Mouse (Mus musculus) ES-Bruce4 (cell line): ENCODE data around the gene Crygc. TPM values are rescaled to one million over a fixed set of nuclear protein-coding genes. Genes with fewer than 3 reads are reported as not detected.

Experiments
- H3K27ac ChIP-seq: 2 replicates; pipeline ENCODE4 v1.5.1; 2012; ENCODE audit warnings: low read length, inconsistent platforms; ENCODE audit not compliant: insufficient read depth
- H3K27me3 ChIP-seq: 2 replicates; pipeline ENCODE4 v1.6.1; 2012; ENCODE audit warnings: mild to moderate bottlenecking, low read length, inconsistent platforms; ENCODE audit not compliant: control insufficient read depth, poor library complexity, insufficient read depth, severe bottlenecking
- H3K36me3 ChIP-seq: 2 replicates; pipeline ENCODE4 v1.6.1; 2012; ENCODE audit warnings: inconsistent platforms, mild to moderate bottlenecking, low read length, moderate library complexity; ENCODE audit not compliant: control insufficient read depth, poor library complexity, insufficient read depth, severe bottlenecking
- H3K4me1 ChIP-seq: one replicate; pipeline ENCODE4 v1.8.1; 2011; ENCODE audit warnings: low read length; ENCODE audit not compliant: control insufficient read depth, insufficient read depth
- H3K4me3 ChIP-seq: 2 replicates; pipeline ENCODE4 v1.5.1; 2011; ENCODE audit warnings: low read depth, mild to moderate bottlenecking, low read length
- H3K9ac ChIP-seq: 2 replicates; pipeline ENCODE4 v1.6.1; 2012; ENCODE audit warnings: low read depth, mild to moderate bottlenecking, inconsistent platforms; ENCODE audit not compliant: poor library complexity, severe bottlenecking
- H3K9me3 ChIP-seq: replicated peaks from 2 replicates; pipeline ENCODE4 v1.6.1; 2012; ENCODE audit warnings: mild to moderate bottlenecking, low read length, inconsistent platforms; ENCODE audit not compliant: control insufficient read depth, poor library complexity, insufficient read depth, severe bottlenecking
- CTCF ChIP-seq: IDR thresholded peaks from one replicate; pipeline ENCODE4 v1.8.1; 2011; ENCODE audit warnings: low read depth, low read length
- EP300 ChIP-seq: IDR thresholded peaks from 2 replicates; pipeline ENCODE4 v1.6.1; 2011; ENCODE audit warnings: low read depth, low read length; ENCODE audit not compliant: insufficient read depth
- POLR2A ChIP-seq: IDR thresholded peaks from one replicate; pipeline ENCODE4 v1.8.1; 2011; ENCODE audit warnings: low read length; ENCODE audit not compliant: insufficient read depth
- polyA plus RNA-seq: library from polyadenylated mRNA; stranded (reverse); fragments of >200 nt; gene quantifications from 2 replicates; pipeline ENCODE4 v1.2.4, GENCODE M21; 2011; ENCODE audit warnings: low read depth; ENCODE audit not compliant: missing spikeins, insufficient read depth, insufficient read length

Crygc gene
- polyA plus RNA-seq, 1 experiment = not detected

DNA sequence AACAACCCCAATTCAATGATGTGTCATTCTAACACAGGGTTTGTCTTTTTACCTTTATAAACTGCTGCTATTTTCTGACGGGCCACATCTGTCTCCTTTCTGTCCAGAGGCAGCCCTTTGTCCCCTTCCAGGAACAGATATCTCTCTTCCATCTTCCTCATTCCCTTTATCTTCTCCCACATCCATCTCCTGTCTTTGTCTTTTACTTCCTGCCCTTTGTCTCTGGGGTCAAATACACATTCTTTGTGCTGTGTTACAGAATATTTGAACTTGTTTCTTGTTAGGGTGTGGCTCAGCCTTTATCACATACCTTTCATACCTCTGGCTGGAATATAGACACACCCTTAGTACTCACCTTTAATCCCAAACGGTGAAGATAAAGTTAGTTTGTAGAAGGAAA, 35.9 kb downstream of the Crygc start:
- TF ChIP-seq CTCF = no peak
- no peak for TF ChIP-seq EP300
- no peak for TF ChIP-seq POLR2A
- no peak overlapping the region for H3K4me3 ChIP-seq
- peaks cover 2% of the 10 kb centered on the region for H3K4me1 ChIP-seq

DNA sequence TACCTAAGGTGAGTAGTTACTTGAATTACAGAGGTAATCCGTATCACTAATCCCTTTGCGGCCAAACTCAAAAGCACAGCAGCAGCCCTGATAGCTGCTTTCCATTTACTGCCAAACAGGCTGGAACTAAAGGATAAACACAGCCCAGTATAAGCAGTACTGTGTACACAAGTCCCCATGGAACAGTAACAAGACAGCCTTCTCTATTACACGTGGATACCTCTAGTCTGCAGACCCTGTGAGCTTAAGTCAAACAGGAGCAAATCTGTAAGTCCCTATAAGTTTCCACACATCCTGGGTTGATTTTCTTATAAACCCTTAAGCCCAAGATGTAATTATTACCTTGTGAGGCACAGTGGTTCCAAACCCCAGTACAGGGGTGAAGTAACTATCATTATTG, 38.0 kb downstream of the Crygc start:
- Histone ChIP-seq H3K4me1 (no peaks in the 10 kb centered on the region), H3K27ac (no peak overlapping the region), H3K4me3 (no peak overlapping the region), H3K9me3 (no peaks in the 10 kb centered on the region; the same call in 1 of the 2 replicates), H3K9ac (no peak overlapping the region), H3K36me3 (no peaks in the 10 kb centered on the region), H3K27me3 (no peaks in the 10 kb centered on the region)
- no peak for TF ChIP-seq CTCF
- no peak for TF ChIP-seq EP300
- no peak for TF ChIP-seq POLR2A

More for the DNA sequence above, 35.9 kb downstream of the Crygc start:
- H3K27me3 ChIP-seq = no peaks in the 10 kb centered on the region
- H3K27ac ChIP-seq = peak overlapping the region; percentile 71; the same call in 1 of the 2 replicates
- no peak overlapping the region for H3K9ac ChIP-seq
- no peaks in the 10 kb centered on the region; the same call in 1 of the 2 replicates for H3K9me3 ChIP-seq
- no peaks in the 10 kb centered on the region for H3K36me3 ChIP-seq

DNA sequence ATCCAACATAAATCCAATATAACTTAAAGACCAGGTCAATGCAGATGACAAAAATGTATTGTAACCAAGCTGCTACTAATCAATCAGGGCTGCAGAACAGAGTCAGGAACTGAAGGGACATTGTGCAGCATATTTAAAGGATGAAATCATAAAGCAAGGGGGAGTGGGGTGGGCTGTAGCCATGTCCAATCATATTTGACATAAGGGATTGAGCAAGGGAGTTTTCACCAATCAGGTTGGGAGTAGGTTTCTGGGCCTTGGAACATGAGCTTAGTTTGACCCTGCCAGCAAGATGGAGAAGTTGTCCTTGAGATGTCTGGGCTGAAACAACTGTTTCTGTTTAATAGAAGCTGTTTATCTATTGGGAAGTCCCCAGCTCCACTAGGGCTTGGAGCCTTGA, 40.8 kb downstream of the Crygc start, which contains the start of gene Akr1cl:
Gene Akr1cl, minus strand, starts transcription at position 119 of the 400 bp plus-strand sequence.
- no peaks in the 10 kb centered on the region for H3K27me3 ChIP-seq
- no peak within 1 kb of the TSS for H3K27ac ChIP-seq
- H3K4me3 ChIP-seq = no peak within 1 kb of the TSS
- H3K36me3 ChIP-seq = no peaks in the 10 kb centered on the region
- no peak within 1 kb of the TSS for H3K9ac ChIP-seq
- H3K9me3 ChIP-seq = no peaks in the 10 kb centered on the region
- TF ChIP-seq POLR2A = no peak
- TF ChIP-seq EP300 = no peak
- no peak for TF ChIP-seq CTCF
- H3K4me1 ChIP-seq = no peaks in the 10 kb centered on the region

DNA sequence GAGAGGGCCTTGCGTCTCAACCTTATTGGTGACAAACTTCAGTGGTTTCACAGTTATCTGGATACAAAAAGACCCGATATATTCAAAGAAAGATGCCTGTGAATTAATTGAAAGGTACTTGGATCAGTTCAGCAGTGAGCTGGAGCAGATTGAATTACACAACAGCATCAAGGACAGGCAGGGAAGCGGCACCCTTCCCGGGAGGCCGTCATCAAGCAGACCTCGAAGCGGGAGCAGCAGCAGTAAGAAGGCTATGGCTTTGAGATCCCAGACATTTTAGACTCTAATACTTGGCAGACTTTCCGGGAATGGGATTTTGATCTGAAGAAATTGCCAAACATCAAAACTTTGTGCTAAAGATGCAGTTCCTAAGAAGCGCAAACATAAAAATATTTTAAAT, 45.3 kb downstream of the Crygc start:
- H3K9ac ChIP-seq = no peak overlapping the region
- no peak for TF ChIP-seq EP300
- no peak for TF ChIP-seq CTCF
- no peak for TF ChIP-seq POLR2A
- no peaks in the 10 kb centered on the region for H3K27me3 ChIP-seq
- H3K36me3 ChIP-seq = no peaks in the 10 kb centered on the region
- no peak overlapping the region for H3K4me3 ChIP-seq
- no peaks in the 10 kb centered on the region for H3K4me1 ChIP-seq
- H3K9me3 ChIP-seq = no peaks in the 10 kb centered on the region
- no peak overlapping the region for H3K27ac ChIP-seq

Other genes with a start within 250 kb of the Crygc start
- gene Plekhm3, start 116.9 kb downstream of the Crygc start, polyA plus RNA-seq = 9.5 and 12.4 TPM in 2 replicates
- gene Akr1cl, start 40.9 kb downstream of the Crygc start, polyA plus RNA-seq = not detected in 2 replicates
- not detected in 2 replicates for gene Cryge, start 22.5 kb downstream of the Crygc start, polyA plus RNA-seq
- gene Crygd, start 10.2 kb downstream of the Crygc start, polyA plus RNA-seq = not detected in 2 replicates
- not detected in 2 replicates for gene Crygb, start 8.6 kb upstream of the Crygc start, polyA plus RNA-seq
- gene Cryga, start 29.7 kb upstream of the Crygc start, polyA plus RNA-seq = not detected in 2 replicates
- not detected in 2 replicates for gene Gm28845, start 45.9 kb upstream of the Crygc start, polyA plus RNA-seq
- 7.2 and 9.9 TPM in 2 replicates for gene D630023F18Rik, start 49.5 kb upstream of the Crygc start, polyA plus RNA-seq
- gene Idh1, start 112.8 kb upstream of the Crygc start, polyA plus RNA-seq = 122 and 130 TPM in 2 replicates
- gene Pikfyve, start 113.0 kb upstream of the Crygc start, polyA plus RNA-seq = 53.6 and 59.9 TPM in 2 replicates
- not detected in 2 replicates for gene Pth2r, start 208.4 kb upstream of the Crygc start, polyA plus RNA-seq